Mouse (Mus musculus) C2C12 (cell line): ENCODE data around the gene Gm49395. TPM values are rescaled to one million over a fixed set of nuclear protein-coding genes. Genes with fewer than 3 reads are reported as not detected.

Source experiments
- H3K27me3 ChIP-seq: one replicate; pipeline ENCODE4 v1.6.1; 2011; ENCODE audit not compliant: control insufficient read depth, insufficient read depth, insufficient read length
- H3K36me3 ChIP-seq: one replicate; pipeline ENCODE4 v1.6.1; 2011; ENCODE audit not compliant: control insufficient read depth, insufficient read depth
- H3K4me3 ChIP-seq: one replicate; pipeline ENCODE4 v1.5.1; 2011; ENCODE audit warnings: mild to moderate bottlenecking, control low read depth; ENCODE audit not compliant: poor library complexity, insufficient read depth, severe bottlenecking
- H3K79me2 ChIP-seq: one replicate; pipeline ENCODE4 v1.6.1; 2011; ENCODE audit not compliant: control insufficient read depth, insufficient read depth
- H3K79me3 ChIP-seq: one replicate; pipeline ENCODE4 v1.6.1; 2011; ENCODE audit warnings: low read depth, control low read depth
- H3ac ChIP-seq: one replicate; pipeline ENCODE3; 2011; ENCODE audit warnings: low read depth; ENCODE audit not compliant: control insufficient read depth, insufficient read length
- CEBPB ChIP-seq: IDR thresholded peaks from one replicate; pipeline ENCODE4 v1.6.1; 2011; ENCODE audit warnings: low read depth, mild to moderate bottlenecking, control low read depth, moderate library complexity
- CTCF ChIP-seq: IDR thresholded peaks from one replicate; pipeline ENCODE4 v1.5.1; 2011; ENCODE audit not compliant: control insufficient read depth, insufficient read depth, insufficient read length
- FOSL1 ChIP-seq: IDR thresholded peaks from one replicate; pipeline ENCODE4 v1.8.0; 2011; ENCODE audit warnings: mild to moderate bottlenecking, low read length; ENCODE audit not compliant: poor library complexity, insufficient read depth, severe bottlenecking
- MAX ChIP-seq: IDR thresholded peaks from one replicate; pipeline ENCODE4 v1.6.1; 2011; ENCODE audit warnings: mild to moderate bottlenecking, control low read depth
- MYOD1 ChIP-seq: IDR thresholded peaks from one replicate; pipeline ENCODE4 v1.6.1; 2011; ENCODE audit warnings: low read depth; ENCODE audit not compliant: control insufficient read depth, insufficient read length
- MYOG ChIP-seq: IDR thresholded peaks from one replicate; pipeline ENCODE4 v1.6.1; 2011; ENCODE audit not compliant: control insufficient read depth, insufficient read length; ENCODE audit errors: extremely low read depth
- USF1 ChIP-seq: IDR thresholded peaks from one replicate; pipeline ENCODE4 v1.6.1; 2011; ENCODE audit warnings: low read depth, mild to moderate bottlenecking, control low read depth, moderate library complexity
- polyA plus RNA-seq: library from polyadenylated mRNA; unstranded; fragments of >200 nt; fragmentation: generic; extraction: Trizol; gene quantifications from one replicate; pipeline ENCODE4 v1.2.1, GENCODE M21; 2012; ENCODE audit warnings: missing spikeins

The Gm49395 gene
- polyA plus RNA-seq, 1 experiment, result 0.12 TPM

- Histone ChIP-seq H3ac (no peak overlapping the region), H3K79me3 (no peaks in the 10 kb centered on the region), H3K4me3 (no peak overlapping the region), H3K79me2 (no peaks in the 10 kb centered on the region), H3K36me3 (no peaks in the 10 kb centered on the region), H3K27me3 (no peaks in the 10 kb centered on the region)
- TF ChIP-seq USF1 (no peak), MAX (no peak), MYOD1 (no peak), MYOG (no peak)
Measured at GRCm38 (mm10) chr13:115017545-115017944, 84.2 kb downstream of the Gm49395 start.

GRCm38 (mm10) chr13:115011547-115011946 lies 90.2 kb downstream of the Gm49395 start:
- H3K4me3 ChIP-seq, result no peak overlapping the region
- H3K79me3 ChIP-seq, result no peaks in the 10 kb centered on the region
- no peaks in the 10 kb centered on the region for H3K27me3 ChIP-seq
- no peaks in the 10 kb centered on the region for H3K79me2 ChIP-seq
- no peaks in the 10 kb centered on the region for H3K36me3 ChIP-seq
- no peak overlapping the region for H3ac ChIP-seq
- TF ChIP-seq MAX, result no peak
- no peak for TF ChIP-seq MYOG
- no peak for TF ChIP-seq FOSL1
- no peak for TF ChIP-seq CTCF
- TF ChIP-seq USF1, result no peak
- no peak for TF ChIP-seq MYOD1
- no peak for TF ChIP-seq CEBPB

GRCm38 (mm10) chr13:115006213-115006835 lies 95.4 kb downstream of the Gm49395 start:
- no peaks in the 10 kb centered on the region for H3K36me3 ChIP-seq
- H3K4me3 ChIP-seq, result no peak overlapping the region
- TF ChIP-seq MYOG (no peak), MYOD1 (no peak)
- H3K79me3 ChIP-seq, result no peaks in the 10 kb centered on the region
- no peaks in the 10 kb centered on the region for H3K79me2 ChIP-seq
- H3ac ChIP-seq, result no peak overlapping the region
- H3K27me3 ChIP-seq, result no peaks in the 10 kb centered on the region

DNA sequence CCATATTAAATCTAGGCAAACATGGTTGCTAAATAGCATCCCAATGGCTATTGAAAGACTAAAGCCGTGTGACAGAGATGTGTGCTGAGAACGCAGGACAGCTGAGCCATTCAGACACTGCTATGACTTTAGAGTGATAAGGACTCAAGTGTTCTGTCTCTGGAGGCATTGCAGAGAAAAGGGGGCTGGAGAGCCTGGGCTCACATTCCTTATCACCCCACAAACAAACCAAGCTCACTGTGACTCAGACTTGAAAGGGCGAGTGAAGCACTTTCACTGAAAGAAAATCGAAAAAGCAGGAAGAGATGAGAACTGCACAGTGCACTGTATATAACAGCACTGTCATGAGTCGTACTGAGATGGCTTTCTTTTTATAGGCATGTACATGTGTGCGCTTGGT lies 96.4 kb downstream of the Gm49395 start:
- H3K79me2 ChIP-seq, result no peaks in the 10 kb centered on the region
- no peaks in the 10 kb centered on the region for H3K27me3 ChIP-seq
- no peaks in the 10 kb centered on the region for H3K79me3 ChIP-seq
- TF ChIP-seq FOSL1, result no peak
- TF ChIP-seq USF1, result no peak
- no peak for TF ChIP-seq CTCF
- TF ChIP-seq MYOD1, result no peak
- TF ChIP-seq MAX, result no peak
- no peak for TF ChIP-seq CEBPB
- TF ChIP-seq MYOG, result no peak
- no peak overlapping the region for H3ac ChIP-seq
- H3K4me3 ChIP-seq, result no peak overlapping the region
- no peaks in the 10 kb centered on the region for H3K36me3 ChIP-seq

DNA sequence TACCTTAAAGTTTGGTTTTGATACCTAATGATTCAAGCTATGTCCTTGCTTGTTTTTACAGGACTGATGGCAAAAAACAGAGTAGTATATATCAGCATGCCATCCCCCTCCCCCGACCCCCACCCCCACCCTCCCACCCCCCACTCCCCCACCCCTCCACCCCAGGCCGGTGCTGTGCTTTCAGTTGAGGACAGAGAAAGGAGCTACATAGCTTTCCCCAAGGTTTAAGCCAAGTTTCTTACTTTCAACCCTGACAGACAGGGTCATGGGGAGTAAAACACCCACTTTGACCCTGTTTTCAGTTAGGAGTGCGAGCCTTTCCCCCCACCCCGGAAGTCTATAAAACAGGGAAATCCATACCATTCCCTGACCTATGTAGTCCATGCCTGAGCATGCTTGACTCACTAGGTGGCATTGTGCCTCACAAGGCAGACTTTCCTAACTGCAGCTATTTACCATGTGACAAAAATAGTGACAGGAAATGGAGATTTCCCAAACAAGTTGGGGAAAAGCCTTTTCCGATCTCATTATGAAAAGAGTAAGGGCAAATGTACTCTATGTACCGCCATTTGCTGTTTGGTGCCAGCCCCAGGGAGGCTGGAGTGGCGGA lies 98.2 kb downstream of the Gm49395 start:
- no peaks in the 10 kb centered on the region for H3K36me3 ChIP-seq
- H3K79me3 ChIP-seq, result no peaks in the 10 kb centered on the region
- no peak overlapping the region for H3ac ChIP-seq
- no peaks in the 10 kb centered on the region for H3K27me3 ChIP-seq
- no peaks in the 10 kb centered on the region for H3K79me2 ChIP-seq
- no peak overlapping the region for H3K4me3 ChIP-seq
- no peak for TF ChIP-seq MYOG
- TF ChIP-seq CTCF, result no peak
- TF ChIP-seq CEBPB, result no peak
- TF ChIP-seq FOSL1, result no peak
- no peak for TF ChIP-seq USF1
- TF ChIP-seq MYOD1, result no peak
- no peak for TF ChIP-seq MAX

DNA sequence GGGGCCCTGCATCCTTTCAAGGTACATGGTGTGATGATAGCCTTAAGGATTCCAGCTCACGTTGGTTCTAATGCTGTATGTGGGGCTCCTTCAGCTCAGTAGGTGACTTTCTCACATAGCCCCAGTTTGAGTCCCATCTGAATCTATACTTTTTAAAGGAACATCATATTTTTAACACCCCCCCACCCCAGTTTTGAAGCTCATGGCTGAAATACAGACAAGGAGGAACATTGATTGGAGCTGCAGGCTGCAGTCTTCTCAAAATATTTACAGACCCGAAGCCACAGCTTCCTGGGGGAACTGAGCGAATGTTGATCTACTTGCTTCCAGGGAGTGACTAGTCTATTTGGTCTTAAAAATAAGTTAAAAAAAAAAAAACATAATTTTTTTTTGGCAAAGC lies 98.9 kb downstream of the Gm49395 start:
- Histone ChIP-seq H3ac (no peak overlapping the region), H3K27me3 (no peaks in the 10 kb centered on the region), H3K79me2 (no peaks in the 10 kb centered on the region), H3K4me3 (no peak overlapping the region), H3K36me3 (no peaks in the 10 kb centered on the region), H3K79me3 (no peaks in the 10 kb centered on the region)
- TF ChIP-seq MYOG, result no peak
